Mouse (Mus musculus): ENCODE results near the gene Tmem254c.
"Not testable (repeated sequence)": the region's sequence is repeated elsewhere in the genome, so short reads cannot be mapped to it uniquely, and the experiment has no call there.

Gene Tmem254c

GRCm38 (mm10) chr14:26067325-26067633, at the start of gene Tmem254c:
Tmem254c (minus strand) TSS chr14:26067355.
- DNase-seq, result not testable (repeated sequence)

GRCm38 (mm10) chr14:26097622-26098021, 30.5 kb upstream of the Tmem254c start:
- DNase-seq, result not testable (repeated sequence)

- not testable (repeated sequence) for DNase-seq
Observed at GRCm38 (mm10) chr14:26081997-26082396, 14.8 kb upstream of the Tmem254c start, which contains the start of gene Cphx3. Cphx3 (plus strand) TSS chr14:26082297.

- DNase-seq, result not testable (repeated sequence)
Observed at GRCm38 (mm10) chr14:26081216-26081615, 14.1 kb upstream of the Tmem254c start, which contains the start of gene Cphx2. Cphx2 (plus strand) TSS chr14:26081516.

GRCm38 (mm10) chr14:26076620-26077390, 9.7 kb upstream of the Tmem254c start:
- not testable (repeated sequence) for DNase-seq

- DNase-seq, result not testable (repeated sequence)
Observed at GRCm38 (mm10) chr14:26066574-26067324, 406 bp downstream of the Tmem254c start.

- not testable (repeated sequence) for DNase-seq
Observed at GRCm38 (mm10) chr14:26059362-26059761, 7.8 kb downstream of the Tmem254c start.

- not testable (repeated sequence) for DNase-seq
Observed at GRCm38 (mm10) chr14:26058184-26058583, 9.0 kb downstream of the Tmem254c start.

GRCm38 (mm10) chr14:26048767-26049166, 18.4 kb downstream of the Tmem254c start:
- not testable (repeated sequence) for DNase-seq

GRCm38 (mm10) chr14:26047026-26047425, 20.1 kb downstream of the Tmem254c start:
- not testable (repeated sequence) for DNase-seq

GRCm38 (mm10) chr14:26045007-26045406, 22.1 kb downstream of the Tmem254c start:
- DNase-seq, result not testable (repeated sequence)

GRCm38 (mm10) chr14:26042611-26043010, 24.5 kb downstream of the Tmem254c start, which contains the start of gene Gm9780:
Gm9780 (minus strand) TSS chr14:26042711.
- DNase-seq, result not testable (repeated sequence)

- DNase-seq, result not testable (repeated sequence)
Observed at GRCm38 (mm10) chr14:26035439-26035838, 31.7 kb downstream of the Tmem254c start.

- not testable (repeated sequence) for DNase-seq
Observed at GRCm38 (mm10) chr14:26034364-26034763, 32.8 kb downstream of the Tmem254c start.

GRCm38 (mm10) chr14:26025653-26026052, 41.5 kb downstream of the Tmem254c start:
- not testable (repeated sequence) for DNase-seq

- DNase-seq, result not testable (repeated sequence)
Observed at GRCm38 (mm10) chr14:26022831-26023230, 44.3 kb downstream of the Tmem254c start.

GRCm38 (mm10) chr14:26021555-26021954, 45.6 kb downstream of the Tmem254c start:
- DNase-seq, result not testable (repeated sequence)

GRCm38 (mm10) chr14:26016414-26016813, 50.7 kb downstream of the Tmem254c start:
- DNase-seq, result not testable (repeated sequence)
